Mouse (Mus musculus) lung, postnatal 36 days (tissue): ENCODE results near the gene 6330409D20Rik.

Experiments
- DNase-seq: peaks from one replicate; pipeline ENCODE4 v3.0.0; 2022; ENCODE audit warnings: mixed read lengths

The 6330409D20Rik gene

GRCm38 (mm10) chr2:32722046-32722445 is 18.8 kb downstream of the 6330409D20Rik start:
- DNase-seq, result no peak

- peak; percentile 64 for DNase-seq
Observed at GRCm38 (mm10) chr2:32720681-32721229, 20.1 kb downstream of the 6330409D20Rik start, which contains the start of gene Sh2d3c. Sh2d3c (plus strand) TSS chr2:32721055.

- DNase-seq, result no peak
Observed at GRCm38 (mm10) chr2:32720053-32720452, 20.8 kb downstream of the 6330409D20Rik start.

GRCm38 (mm10) chr2:32718761-32719160 is 22.1 kb downstream of the 6330409D20Rik start:
- no peak for DNase-seq

GRCm38 (mm10) chr2:32714987-32715425 is 25.8 kb downstream of the 6330409D20Rik start:
- peak; percentile 79 for DNase-seq

GRCm38 (mm10) chr2:32714117-32714986 is 26.5 kb downstream of the 6330409D20Rik start:
- peak; percentile 18 for DNase-seq

- DNase-seq, result peak; percentile 94
Observed at GRCm38 (mm10) chr2:32712934-32713817, 27.6 kb downstream of the 6330409D20Rik start, which contains the start of gene Cdk9. Cdk9 (minus strand) TSS chr2:32713076.

- DNase-seq, result peak; percentile 95
Observed at GRCm38 (mm10) chr2:32712586-32712933, 28.3 kb downstream of the 6330409D20Rik start.

GRCm38 (mm10) chr2:32712108-32712551 is 28.7 kb downstream of the 6330409D20Rik start:
- peak; percentile 71 for DNase-seq

- no peak for DNase-seq
Observed at GRCm38 (mm10) chr2:32711301-32712056, 29.3 kb downstream of the 6330409D20Rik start.

GRCm38 (mm10) chr2:32710425-32710824 is 30.4 kb downstream of the 6330409D20Rik start:
- peak; percentile 58 for DNase-seq

- DNase-seq, result no peak
Observed at GRCm38 (mm10) chr2:32709521-32710137, 31.2 kb downstream of the 6330409D20Rik start.

GRCm38 (mm10) chr2:32708643-32709042 is 32.2 kb downstream of the 6330409D20Rik start:
- DNase-seq, result peak; percentile 47

GRCm38 (mm10) chr2:32706971-32707370 is 33.8 kb downstream of the 6330409D20Rik start:
- no peak for DNase-seq

- DNase-seq, result no peak
Observed at GRCm38 (mm10) chr2:32705018-32705417, 35.8 kb downstream of the 6330409D20Rik start.

- no peak for DNase-seq
Observed at GRCm38 (mm10) chr2:32704021-32704421, 36.8 kb downstream of the 6330409D20Rik start, which contains the start of gene Fpgs. Fpgs (minus strand) TSS chr2:32704145.

GRCm38 (mm10) chr2:32703046-32703445 is 37.8 kb downstream of the 6330409D20Rik start:
- no peak for DNase-seq

- DNase-seq, result no peak
Observed at GRCm38 (mm10) chr2:32700966-32701743, 39.7 kb downstream of the 6330409D20Rik start.

GRCm38 (mm10) chr2:32699680-32700079 is 41.1 kb downstream of the 6330409D20Rik start:
- DNase-seq, result no peak

- DNase-seq, result no peak
Observed at GRCm38 (mm10) chr2:32694691-32695090, 46.1 kb downstream of the 6330409D20Rik start.
